Mouse (Mus musculus): ENCODE measurements around the gene Defb7.

Defb7 gene

GRCm38 (mm10) chr8:19494797-19495196 lies at the start of gene Defb7:
Gene Defb7, plus strand, starts transcription at chr8:19495097.
- no peak for DNase-seq (ENCODE audit: low read depth)

GRCm38 (mm10) chr8:19446378-19446777 lies 48.5 kb upstream of the Defb7 start:
- DNase-seq (ENCODE audit: low read depth): no peak

- DNase-seq (ENCODE audit: low read depth): no peak
Measured at GRCm38 (mm10) chr8:19461355-19461754, 33.5 kb upstream of the Defb7 start.

GRCm38 (mm10) chr8:19469026-19469425 lies 25.9 kb upstream of the Defb7 start:
- no peak for DNase-seq (ENCODE audit: low read depth)

- DNase-seq (ENCODE audit: low read depth): no peak
Measured at GRCm38 (mm10) chr8:19500524-19500923, 5.6 kb downstream of the Defb7 start.

GRCm38 (mm10) chr8:19535195-19535829 lies 40.4 kb downstream of the Defb7 start:
- DNase-seq (ENCODE audit: low read depth): no peak

GRCm38 (mm10) chr8:19540376-19540775 lies 45.5 kb downstream of the Defb7 start:
- DNase-seq (ENCODE audit: low read depth): no peak

All from induced T-regulatory cell, adult 2 months (primary cell).